Mouse (Mus musculus) liver, embryonic 16.5 days (tissue): ENCODE measurements around the gene Creg1. TPM values are rescaled to one million over a fixed set of nuclear protein-coding genes. Genes with fewer than 3 reads are reported as not detected.

Experiments
- polyA plus RNA-seq: library from polyadenylated mRNA; unstranded; fragments of >200 nt; fragmentation: Nextera tagmentation; extraction: Ambion mirVana; gene quantifications from 2 replicates; pipeline ENCODE4 v1.2.1, GENCODE M21; 2015

The Creg1 gene
- polyA plus RNA-seq, 1 experiment from 2014 or later = 317 TPM

Other genes starting within 250 kb of the Creg1 start
- gene Mpzl1, start 129.2 kb upstream of the Creg1 start, polyA plus RNA-seq = 21.9 and 23.9 TPM in 2 replicates
- gene Rcsd1, start 54.0 kb upstream of the Creg1 start, polyA plus RNA-seq = 12.1 and 12.8 TPM in 2 replicates
- gene Cd247, start 24.9 kb downstream of the Creg1 start, polyA plus RNA-seq = 0.09 and 0.17 TPM in 2 replicates
- gene Pou2f1, start 238.9 kb downstream of the Creg1 start, polyA plus RNA-seq = 4.2 and 4.9 TPM in 2 replicates